Mouse (Mus musculus) cerebral cortex, adult 2 months (tissue): Measurements from ENCODE around the gene Zdhhc19.

Source experiments
- WGBS: fragments of 180-500 bp; shearing (Covaris S2); methylation state at CpG from one replicate; pipeline ENCODE4 v1.1.7; 2018; 5-methylcytosine and 5-hydroxymethylcytosine counted together

Gene Zdhhc19

GRCm38 (mm10) chr16:32495965-32496364 is at the start of gene Zdhhc19:
TSS of gene Zdhhc19 (plus strand) at chr16:32496265.
- 88% methylated on average over 3 of the region's 3 CpGs for WGBS

GRCm38 (mm10) chr16:32446563-32447138 is 49.4 kb upstream of the Zdhhc19 start:
- WGBS = 90% methylated on average over 2 of the region's 2 CpGs

- 82% methylated on average over 3 of the region's 3 CpGs for WGBS
Observed at GRCm38 (mm10) chr16:32449665-32450064, 46.4 kb upstream of the Zdhhc19 start.

GRCm38 (mm10) chr16:32450133-32450532 is 45.9 kb upstream of the Zdhhc19 start:
- 99% methylated on average over 2 of the region's 2 CpGs for WGBS

- 91% methylated on average over 8 of the region's 8 CpGs for WGBS
Observed at GRCm38 (mm10) chr16:32453102-32453501, 43.0 kb upstream of the Zdhhc19 start.

GRCm38 (mm10) chr16:32454646-32455045 is 41.4 kb upstream of the Zdhhc19 start:
- WGBS = 87% methylated on average over 5 of the region's 5 CpGs

GRCm38 (mm10) chr16:32456761-32457160 is 39.3 kb upstream of the Zdhhc19 start:
- WGBS = 98% methylated on average over 1 of the region's 1 CpGs

- WGBS = 69% methylated on average over 10 of the region's 10 CpGs
Observed at GRCm38 (mm10) chr16:32457589-32458386, 38.3 kb upstream of the Zdhhc19 start.

GRCm38 (mm10) chr16:32460518-32460917 is 35.5 kb upstream of the Zdhhc19 start:
- 72% methylated on average over 4 of the region's 4 CpGs for WGBS

- 97% methylated on average over 5 of the region's 5 CpGs for WGBS
Observed at GRCm38 (mm10) chr16:32461713-32462112, 34.4 kb upstream of the Zdhhc19 start.

- WGBS = 94% methylated on average over 16 of the region's 16 CpGs
Observed at GRCm38 (mm10) chr16:32462950-32463349, 33.1 kb upstream of the Zdhhc19 start.

- 82% methylated on average over 2 of the region's 2 CpGs for WGBS
Observed at GRCm38 (mm10) chr16:32463426-32463825, 32.6 kb upstream of the Zdhhc19 start.

- 0% methylated on average over 1 of the region's 1 CpGs for WGBS
Observed at GRCm38 (mm10) chr16:32464908-32465307, 31.2 kb upstream of the Zdhhc19 start.

GRCm38 (mm10) chr16:32468488-32468887 is 27.6 kb upstream of the Zdhhc19 start:
- 64% methylated on average over 3 of the region's 3 CpGs for WGBS

- WGBS = 82% methylated on average over 5 of the region's 5 CpGs
Observed at GRCm38 (mm10) chr16:32469404-32470105, 26.5 kb upstream of the Zdhhc19 start.

- WGBS = 72% methylated on average over 7 of the region's 7 CpGs
Observed at GRCm38 (mm10) chr16:32472276-32473015, 23.6 kb upstream of the Zdhhc19 start.

GRCm38 (mm10) chr16:32477315-32477714 is 18.8 kb upstream of the Zdhhc19 start:
- 74% methylated on average over 6 of the region's 6 CpGs for WGBS

- whole genome bisulfite sequencing = 71% methylated on average over 2 of the region's 2 CpGs
Observed at GRCm38 (mm10) chr16:32479415-32479814, 16.6 kb upstream of the Zdhhc19 start.

- WGBS = 81% methylated on average over 7 of the region's 7 CpGs
Observed at GRCm38 (mm10) chr16:32484431-32484871, 11.6 kb upstream of the Zdhhc19 start.

- 95% methylated on average over 2 of the region's 2 CpGs for WGBS
Observed at GRCm38 (mm10) chr16:32485209-32485608, 10.9 kb upstream of the Zdhhc19 start.

- 86% methylated on average over 6 of the region's 6 CpGs for WGBS
Observed at GRCm38 (mm10) chr16:32486046-32486445, 10.0 kb upstream of the Zdhhc19 start.
